Mouse (Mus musculus) heart, postnatal 14 days (tissue): ENCODE data around the gene Ccdc28a. TPM values are rescaled to one million over a fixed set of nuclear protein-coding genes. Genes with fewer than 3 reads are reported as not detected.

Experiments used
- DNase-seq, 2 experiments: peaks; one replicate each; pipeline ENCODE4 v3.0.0; 2021 to 2022
- intact Hi-C: fragments of 180-260 bp; cut with DNase I; formaldehyde crosslinking; loops from one replicate; pipeline ENCODE4 v1.15.1; 2025
- long read RNA-seq, 2 experiments: library from polyadenylated mRNA; stranded (forward); transcript quantifications; one replicate each; pipeline ENCODE4 v2.0.0; 2021
- total RNA-seq, 2 experiments: library from RNA; stranded (reverse); gene quantifications; 2 replicates each; pipeline ENCODE4 v1.2.3; 2021

The Ccdc28a gene
- 10 to 100 TPM; 10.1 to 10.3 TPM for total RNA-seq
- long read RNA-seq, experiment 1, transcript Ccdc28a-202 (6 exons, 1,190 nt) = major isoform, 11 of 15 reads
- long read RNA-seq, experiment 1, partial matches to known transcripts = 0 of 15 reads
- long read RNA-seq, experiment 1, other reads (novel, unspliced or antisense) = 2 of 15 reads
- long read RNA-seq, experiment 2, transcript Ccdc28a-202 (6 exons, 1,190 nt) = major isoform, 8 of 10 reads
- long read RNA-seq, experiment 2, partial matches to known transcripts = 0 of 10 reads
- long read RNA-seq, experiment 2, other reads (novel, unspliced or antisense) = 2 of 10 reads

GRCm38 (mm10) chr10:18234560-18235401 lies at the start of gene Ccdc28a:
Ccdc28a (minus strand) TSS chr10:18234998.
- intact Hi-C loops = loop anchor here (5.0 to 10.0 kb wide), 2 partner anchors 83 to 370 kb away; partner anchors contain the start of gene Nhsl1
- DNase-seq = peak; percentile 92 to 97

GRCm38 (mm10) chr10:18283991-18284390 lies 49.2 kb upstream of the Ccdc28a start:
- intact Hi-C loops = no loop called here
- DNase-seq = no peak

- intact Hi-C loops = no loop called here
- no peak for DNase-seq
These were observed 41.4 kb upstream of the Ccdc28a start for GRCm38 (mm10) chr10:18276090-18276734.

GRCm38 (mm10) chr10:18251345-18251744 lies 16.5 kb upstream of the Ccdc28a start:
- intact Hi-C loops = no loop called here
- no peak for DNase-seq

- no peak for DNase-seq
- intact Hi-C loops = no loop called here
These were observed 8.8 kb upstream of the Ccdc28a start for GRCm38 (mm10) chr10:18243614-18244013.

GRCm38 (mm10) chr10:18237191-18237590 lies 2.4 kb upstream of the Ccdc28a start:
- intact Hi-C loops = loop anchor here (2.0 to 10.0 kb wide), 3 partner anchors 80 to 368 kb away; partner anchors contain the start of gene Nhsl1
- peak; percentile 32 to 36 for DNase-seq

GRCm38 (mm10) chr10:18236328-18236927 lies 1.6 kb upstream of the Ccdc28a start:
- DNase-seq = no peak
- intact Hi-C loops = loop anchor here (2.0 to 10.0 kb wide), 3 partner anchors 81 to 368 kb away; partner anchors contain the start of gene Nhsl1

- peak in 1 of 2 experiments; percentile 9 for DNase-seq
- intact Hi-C loops = loop anchor here (5.0 to 10.0 kb wide), 2 partner anchors 82 to 369 kb away; partner anchors contain the start of gene Nhsl1
These were observed 577 bp upstream of the Ccdc28a start for GRCm38 (mm10) chr10:18235402-18235747.

GRCm38 (mm10) chr10:18233891-18234290 lies 907 bp downstream of the Ccdc28a start:
- intact Hi-C loops = loop anchor here (10.0 kb wide), 1 partner anchor 371 kb away; no protein-coding TSS in a partner anchor
- DNase-seq = no peak

- intact Hi-C loops = no loop called here
- DNase-seq = no peak
These were observed 10.4 kb downstream of the Ccdc28a start for GRCm38 (mm10) chr10:18224386-18224785.

GRCm38 (mm10) chr10:18219351-18219750 lies 15.4 kb downstream of the Ccdc28a start:
- intact Hi-C loops = no loop called here

GRCm38 (mm10) chr10:18214124-18214523 lies 20.7 kb downstream of the Ccdc28a start:
- no peak for DNase-seq
- intact Hi-C loops = no loop called here

More at GRCm38 (mm10) chr10:18219351-18219750, 15.4 kb downstream of the Ccdc28a start:
- no peak for DNase-seq

- intact Hi-C loops = no loop called here
- DNase-seq = no peak
These were observed 21.4 kb downstream of the Ccdc28a start for GRCm38 (mm10) chr10:18213373-18213772.

- intact Hi-C loops = no loop called here
- peak; percentile 43 to 57 for DNase-seq
These were observed 24.1 kb downstream of the Ccdc28a start, which contains the start of gene Ect2l for GRCm38 (mm10) chr10:18210726-18211125. Ect2l (minus strand) TSS chr10:18210890.

GRCm38 (mm10) chr10:18210119-18210518 lies 24.7 kb downstream of the Ccdc28a start:
- DNase-seq = no peak
- intact Hi-C loops = no loop called here

- intact Hi-C loops = no loop called here
- no peak for DNase-seq
These were observed 30.7 kb downstream of the Ccdc28a start for GRCm38 (mm10) chr10:18204067-18204466.

- intact Hi-C loops = no loop called here
- DNase-seq = no peak
These were observed 32.4 kb downstream of the Ccdc28a start for GRCm38 (mm10) chr10:18202401-18202800.

GRCm38 (mm10) chr10:18200656-18201055 lies 34.1 kb downstream of the Ccdc28a start:
- no peak for DNase-seq
- intact Hi-C loops = no loop called here

- intact Hi-C loops = loop anchor here (5.0 kb wide), 2 partner anchors 93 to 323 kb away; no protein-coding TSS in a partner anchor
- DNase-seq = no peak
These were observed 34.9 kb downstream of the Ccdc28a start for GRCm38 (mm10) chr10:18199919-18200318.
